Mouse (Mus musculus): ENCODE measurements around the gene Sbk1.

- no peak for TF ChIP-seq CTCF (IDR thresholded peaks at IDR 0.05; ENCODE audit: insufficient read depth, low read length)
- TF ChIP-seq POLR2A (IDR thresholded peaks at IDR 0.05; ENCODE audit: borderline replicate concordance, extremely low read depth, low read depth, low read length) = no peak
Measured at GRCm38 (mm10) chr7:126288104-126288497, 15.7 kb downstream of the Sbk1 start.

Data from lung, adult 2 months (tissue).